Mouse (Mus musculus): ENCODE data around the gene Dctn2. TPM values are rescaled to one million over a fixed set of nuclear protein-coding genes. Genes with fewer than 3 reads are reported as not detected.

The Dctn2 gene
- polyA plus RNA-seq, 1 experiment from 2014 or later, result 110 TPM

- WGBS (ENCODE audit: missing documents), result 98% methylated on average over 5 of the region's 5 CpGs
- Histone ChIP-seq H3K27ac (no peak overlapping the region), H3K4me3 (ENCODE audit: inconsistent target) (no peak overlapping the region), H3K36me3 (ENCODE audit: inconsistent target) (peaks cover 93% of the 10 kb centered on the region), H3K79me2 (ENCODE audit: inconsistent target) (peaks cover 46% of the 10 kb centered on the region)
These were observed 6.2 kb downstream of the Dctn2 start for GRCm38 (mm10) chr10:127272371-127272770.

DNA sequence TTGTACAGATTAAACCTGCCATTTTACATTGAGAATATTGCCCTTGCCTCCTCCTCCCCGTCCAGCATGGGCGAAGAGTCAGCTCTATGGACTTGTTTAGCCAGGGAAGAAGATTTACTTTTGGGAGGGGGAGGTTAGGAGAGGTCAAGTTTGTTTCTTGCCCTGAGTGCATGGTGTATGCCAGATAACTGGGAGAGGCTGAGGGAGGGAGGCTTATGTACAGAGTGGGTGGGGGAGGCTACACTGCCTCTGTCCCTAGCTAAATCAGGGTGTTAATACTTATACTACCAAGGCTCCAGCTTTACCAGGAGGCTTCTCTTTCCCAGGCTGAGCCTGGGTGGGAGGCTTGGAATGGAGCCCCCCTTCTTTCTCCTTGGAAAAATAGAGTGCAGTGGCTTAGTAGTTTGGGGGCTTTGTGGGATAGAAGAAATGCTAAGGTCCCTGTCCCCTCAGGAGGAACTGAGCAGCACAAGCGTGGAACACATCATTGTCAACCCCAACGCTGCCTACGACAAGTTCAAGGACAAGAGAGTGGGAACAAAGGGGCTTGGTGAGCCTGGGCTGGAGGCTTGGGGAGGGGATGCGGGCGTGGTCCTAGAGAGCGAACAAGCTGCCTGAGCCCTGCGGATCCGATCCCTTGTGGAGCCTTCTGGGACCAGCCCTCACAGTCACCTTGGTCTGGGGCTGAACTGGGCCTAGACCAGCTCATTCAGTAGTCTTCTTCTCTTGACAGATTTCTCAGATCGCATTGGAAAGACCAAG is 8.3 kb downstream of the Dctn2 start:
- no peak overlapping the region for H3K27ac ChIP-seq
- H3K36me3 ChIP-seq (ENCODE audit: inconsistent target), result peaks cover 94% of the 10 kb centered on the region
- no peak overlapping the region for H3K4me3 ChIP-seq (ENCODE audit: inconsistent target)
- WGBS (ENCODE audit: missing documents), result 95% methylated on average over 11 of the region's 11 CpGs
- peaks cover 25% of the 10 kb centered on the region; the same call in 1 of the 2 replicates for H3K79me2 ChIP-seq (ENCODE audit: inconsistent target)

- Histone ChIP-seq H3K4me3 (ENCODE audit: inconsistent target) (no peak overlapping the region), H3K27ac (no peak overlapping the region), H3K79me2 (ENCODE audit: inconsistent target) (peaks cover 10% of the 10 kb centered on the region; the same call in 1 of the 2 replicates), H3K36me3 (ENCODE audit: inconsistent target) (peaks cover 77% of the 10 kb centered on the region)
- no CpG with 5 or more reads among the region's 2 CpGs for WGBS (ENCODE audit: missing documents)
These were observed 13.6 kb downstream of the Dctn2 start for GRCm38 (mm10) chr10:127279730-127280129.

GRCm38 (mm10) chr10:127281316-127281715 is 15.1 kb downstream of the Dctn2 start:
- Histone ChIP-seq H3K79me2 (ENCODE audit: inconsistent target) (peaks cover 26% of the 10 kb centered on the region), H3K27ac (no peak overlapping the region), H3K36me3 (ENCODE audit: inconsistent target) (peaks cover 68% of the 10 kb centered on the region), H3K4me3 (ENCODE audit: inconsistent target) (no peak overlapping the region)
- 96% methylated on average over 8 of the region's 8 CpGs for WGBS (ENCODE audit: missing documents)

DNA sequence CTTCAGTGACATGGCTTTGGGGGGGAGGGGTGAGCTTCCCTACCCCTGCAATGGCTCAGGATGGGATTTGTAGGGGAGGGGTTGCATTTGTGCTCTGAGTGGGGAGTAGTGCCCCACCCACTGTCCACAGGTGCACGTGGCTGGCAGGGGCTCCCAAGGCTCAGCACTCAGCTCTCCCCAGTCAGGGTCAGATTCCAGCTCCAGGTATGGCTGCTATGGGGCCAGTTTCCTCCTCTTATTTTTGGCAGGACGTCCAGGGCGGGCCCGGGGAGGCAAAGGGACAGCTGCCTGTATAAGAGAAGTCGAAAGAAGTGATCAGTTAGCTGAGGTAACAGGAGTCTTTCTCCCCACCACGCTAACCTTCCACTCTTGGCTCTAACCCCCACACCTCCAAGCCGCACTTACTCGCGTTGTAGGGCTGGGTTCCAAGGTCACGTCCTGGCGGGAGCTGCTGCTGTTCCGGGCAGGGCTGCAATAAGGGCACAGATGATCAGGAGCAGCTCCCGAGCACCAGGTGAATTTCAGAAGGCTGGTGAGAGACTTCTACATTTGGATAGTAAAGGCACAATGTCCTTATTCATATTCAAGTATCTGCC is 16.6 kb downstream of the Dctn2 start:
- Histone ChIP-seq H3K27ac (no peak overlapping the region), H3K36me3 (ENCODE audit: inconsistent target) (peaks cover 62% of the 10 kb centered on the region), H3K79me2 (ENCODE audit: inconsistent target) (peaks cover 40% of the 10 kb centered on the region), H3K4me3 (ENCODE audit: inconsistent target) (no peak overlapping the region)
- 92% methylated on average over 13 of the region's 13 CpGs for WGBS (ENCODE audit: missing documents)

DNA sequence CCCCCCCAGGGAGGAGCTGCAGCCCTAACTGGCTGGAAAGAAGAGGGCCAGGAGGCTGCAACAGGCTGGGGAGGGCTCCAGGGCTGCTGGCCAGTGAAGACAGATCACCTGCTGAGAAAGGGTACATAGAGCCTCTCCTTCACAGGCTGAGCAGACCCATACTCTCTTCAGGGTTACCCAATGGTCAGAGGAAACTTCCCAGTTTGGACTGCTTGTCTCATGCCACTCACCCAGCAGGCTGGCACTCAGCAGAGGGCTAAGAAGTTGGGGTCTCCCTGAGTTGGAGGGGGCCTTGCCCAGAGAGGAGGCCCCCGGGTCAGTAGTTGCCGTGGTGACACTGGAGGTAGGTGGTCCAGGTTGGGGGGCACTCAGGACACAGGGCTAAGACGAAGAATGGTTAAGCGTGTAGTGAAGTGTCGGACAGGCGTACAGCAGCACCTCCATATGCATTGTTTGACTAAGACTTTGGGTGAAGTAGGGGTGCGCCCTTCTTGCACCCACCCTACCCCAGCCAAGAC is 18.0 kb downstream of the Dctn2 start:
- Histone ChIP-seq H3K27ac (no peak overlapping the region), H3K79me2 (ENCODE audit: inconsistent target) (peaks cover 45% of the 10 kb centered on the region), H3K36me3 (ENCODE audit: inconsistent target) (peaks cover 50% of the 10 kb centered on the region), H3K4me3 (ENCODE audit: inconsistent target) (no peak overlapping the region)
- WGBS (ENCODE audit: missing documents), result 95% methylated on average over 7 of the region's 7 CpGs

GRCm38 (mm10) chr10:127284724-127285500 is 18.7 kb downstream of the Dctn2 start:
- Histone ChIP-seq H3K36me3 (ENCODE audit: inconsistent target) (peaks cover 47% of the 10 kb centered on the region), H3K27ac (no peak overlapping the region), H3K4me3 (ENCODE audit: inconsistent target) (no peak overlapping the region), H3K79me2 (ENCODE audit: inconsistent target) (peaks cover 45% of the 10 kb centered on the region)
- 94% methylated on average over 11 of the region's 11 CpGs for WGBS (ENCODE audit: missing documents)

DNA sequence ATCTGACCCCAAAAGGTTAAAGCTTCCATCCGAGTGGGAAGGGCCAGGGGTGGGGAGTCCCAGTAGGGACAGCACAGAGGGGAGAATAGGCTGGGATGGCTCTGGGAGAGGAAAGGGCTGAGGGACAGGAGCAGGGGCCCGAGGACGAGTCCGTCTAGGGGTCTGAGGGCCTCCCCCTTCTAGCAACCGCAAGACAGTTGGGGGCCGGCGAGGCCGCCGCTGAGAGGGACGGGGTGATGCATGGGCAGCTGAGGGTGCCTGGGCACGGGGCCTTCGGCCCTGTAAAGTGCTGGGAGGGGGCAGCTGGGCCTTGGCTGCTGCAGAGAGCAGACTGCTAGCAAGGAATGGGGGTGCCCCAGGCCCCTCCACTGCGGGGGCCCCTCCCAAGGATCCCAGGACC is 19.5 kb downstream of the Dctn2 start:
- no peak overlapping the region for H3K27ac ChIP-seq
- no peak overlapping the region for H3K4me3 ChIP-seq (ENCODE audit: inconsistent target)
- 93% methylated on average over 12 of the region's 13 CpGs for WGBS (ENCODE audit: missing documents)
- H3K79me2 ChIP-seq (ENCODE audit: inconsistent target), result peaks cover 45% of the 10 kb centered on the region
- H3K36me3 ChIP-seq (ENCODE audit: inconsistent target), result peaks cover 47% of the 10 kb centered on the region

GRCm38 (mm10) chr10:127286194-127286593 is 20.0 kb downstream of the Dctn2 start:
- Histone ChIP-seq H3K79me2 (ENCODE audit: inconsistent target) (peaks cover 50% of the 10 kb centered on the region), H3K27ac (no peak overlapping the region), H3K36me3 (ENCODE audit: inconsistent target) (peaks cover 46% of the 10 kb centered on the region), H3K4me3 (ENCODE audit: inconsistent target) (no peak overlapping the region)
- 80% methylated on average over 6 of the region's 7 CpGs for WGBS (ENCODE audit: missing documents)

DNA sequence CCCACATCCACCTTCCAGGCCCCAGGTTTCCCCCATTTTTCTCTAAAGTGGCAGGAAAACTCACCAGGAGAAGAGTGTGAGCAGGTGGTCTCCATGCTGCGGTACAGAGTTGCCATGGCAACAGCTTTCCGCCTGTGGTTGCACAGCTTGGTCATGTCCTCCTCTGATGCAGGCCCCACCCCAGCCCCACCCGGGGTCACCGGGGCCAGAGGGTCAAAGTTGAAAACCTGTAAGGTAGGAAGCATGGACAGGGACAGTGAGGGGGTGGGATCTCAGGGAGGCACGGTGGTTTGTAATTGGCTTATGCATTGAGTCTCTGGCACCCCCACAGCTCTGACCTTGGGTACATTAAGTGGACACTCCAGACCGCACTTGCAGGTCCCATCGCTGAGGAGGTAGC is 20.6 kb downstream of the Dctn2 start:
- WGBS (ENCODE audit: missing documents), result 51% methylated on average over 7 of the region's 7 CpGs
- peaks cover 56% of the 10 kb centered on the region for H3K79me2 ChIP-seq (ENCODE audit: inconsistent target)
- no peak overlapping the region; the same call in 1 of the 2 replicates for H3K4me3 ChIP-seq (ENCODE audit: inconsistent target)
- H3K36me3 ChIP-seq (ENCODE audit: inconsistent target), result peaks cover 40% of the 10 kb centered on the region
- H3K27ac ChIP-seq, result peak overlapping the region; percentile 92; the same call in 1 of the 2 replicates

GRCm38 (mm10) chr10:127287271-127287935 is 21.2 kb downstream of the Dctn2 start:
- 52% methylated on average over 13 of the region's 15 CpGs for WGBS (ENCODE audit: missing documents)
- peaks cover 34% of the 10 kb centered on the region for H3K36me3 ChIP-seq (ENCODE audit: inconsistent target)
- H3K27ac ChIP-seq, result peak overlapping the region; percentile 92
- H3K79me2 ChIP-seq (ENCODE audit: inconsistent target), result peaks cover 63% of the 10 kb centered on the region
- H3K4me3 ChIP-seq (ENCODE audit: inconsistent target), result peak overlapping the region; percentile 82

DNA sequence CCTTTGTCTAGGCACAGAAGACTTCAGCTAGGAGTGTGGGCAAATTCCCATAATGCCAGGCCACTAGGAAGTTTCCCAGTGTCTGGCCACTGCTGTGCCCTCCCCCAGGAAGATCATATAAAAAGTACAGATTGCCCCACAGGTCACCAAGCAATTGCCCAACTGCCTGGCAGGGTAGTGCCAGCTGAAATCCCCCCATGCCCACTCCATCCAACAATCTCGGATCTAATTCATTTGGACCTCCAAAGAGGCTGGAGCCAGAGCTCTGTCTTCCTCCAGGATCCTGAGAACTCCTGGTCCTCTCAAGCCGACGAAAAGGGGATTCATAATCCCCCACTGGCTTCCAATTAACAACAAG is 21.7 kb downstream of the Dctn2 start:
- peaks cover 29% of the 10 kb centered on the region for H3K36me3 ChIP-seq (ENCODE audit: inconsistent target)

GRCm38 (mm10) chr10:127288328-127288799 is 22.2 kb downstream of the Dctn2 start:
- H3K27ac ChIP-seq, result peak overlapping the region; percentile 92
- 1% methylated on average over 14 of the region's 28 CpGs for WGBS (ENCODE audit: missing documents)
- peaks cover 72% of the 10 kb centered on the region for H3K79me2 ChIP-seq (ENCODE audit: inconsistent target)
- H3K4me3 ChIP-seq (ENCODE audit: inconsistent target), result peak overlapping the region; percentile 82
- peaks cover 25% of the 10 kb centered on the region; the same call in 1 of the 2 replicates for H3K36me3 ChIP-seq (ENCODE audit: inconsistent target)

More for the DNA sequence above, 21.7 kb downstream of the Dctn2 start:
- peak overlapping the region; percentile 92 for H3K27ac ChIP-seq
- WGBS (ENCODE audit: missing documents), result 0% methylated on average over 3 of the region's 3 CpGs
- H3K4me3 ChIP-seq (ENCODE audit: inconsistent target), result peak overlapping the region; percentile 82
- peaks cover 68% of the 10 kb centered on the region for H3K79me2 ChIP-seq (ENCODE audit: inconsistent target)

All from macrophage (primary cell).